Mouse (Mus musculus) right cerebral cortex, postnatal 4 days (tissue): Measurements from ENCODE around the gene Gfra1.

Experiments
- DNase-seq: peaks from one replicate; pipeline ENCODE4 v3.0.0-alpha.2; 2022

The Gfra1 gene

DNA sequence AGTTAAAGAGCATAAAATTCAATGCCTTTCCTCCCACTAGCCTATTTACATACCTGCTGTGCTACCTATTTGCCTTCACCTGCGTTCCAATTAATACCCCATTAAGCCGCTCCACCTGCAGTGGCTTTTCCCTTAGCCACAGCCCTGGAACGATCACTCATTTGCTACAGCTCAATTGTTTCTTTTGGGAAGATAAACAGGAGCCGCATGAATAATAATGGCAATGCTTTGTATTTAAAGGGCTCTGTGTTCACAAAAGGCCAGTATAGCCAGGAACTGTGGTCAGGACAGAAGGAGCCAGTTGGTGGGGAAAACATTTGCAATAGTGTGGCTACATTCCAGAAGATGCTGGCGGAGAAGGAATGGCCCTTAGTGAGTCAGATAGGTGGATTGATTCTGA, 141.1 kb downstream of the Gfra1 start:
- DNase-seq: no peak

DNA sequence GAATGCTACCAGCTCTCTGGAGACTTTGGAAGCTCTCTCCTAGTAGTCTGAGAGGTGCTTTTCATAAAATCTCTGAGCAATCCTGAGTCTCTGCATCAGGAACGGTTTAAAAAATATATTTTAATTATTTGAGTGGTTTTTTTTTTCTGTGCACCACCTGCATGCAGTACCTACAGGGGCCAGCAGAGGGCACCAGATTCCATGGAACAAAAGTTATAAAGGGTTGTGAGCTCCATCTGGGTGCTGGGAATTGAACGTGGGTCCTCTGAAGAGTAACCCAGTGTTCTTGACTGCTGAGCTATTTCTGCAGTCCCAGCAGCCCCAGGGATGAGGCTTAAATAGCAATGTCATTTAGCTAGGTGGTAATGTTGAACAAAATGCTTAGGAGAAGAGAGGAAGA, 141.9 kb downstream of the Gfra1 start:
- DNase-seq: no peak

DNA sequence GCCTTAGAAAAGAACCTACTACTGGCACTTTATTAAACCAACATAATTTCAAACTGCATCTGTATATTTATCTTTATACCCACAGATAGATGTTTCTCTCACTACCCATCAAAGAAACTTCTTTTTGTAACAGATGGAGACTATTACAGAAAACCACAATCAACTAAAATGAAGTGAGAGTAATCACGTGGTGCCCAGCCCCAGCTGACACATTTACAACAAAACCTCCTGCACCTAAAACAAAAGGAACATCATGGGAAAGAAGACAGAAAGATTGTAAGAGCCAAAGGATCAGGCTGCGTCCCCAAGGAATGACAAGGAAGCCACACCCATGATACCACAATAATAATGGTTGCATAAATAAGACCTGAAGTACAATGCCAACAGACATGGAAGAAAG, 143.2 kb downstream of the Gfra1 start:
- no peak for DNase-seq

DNA sequence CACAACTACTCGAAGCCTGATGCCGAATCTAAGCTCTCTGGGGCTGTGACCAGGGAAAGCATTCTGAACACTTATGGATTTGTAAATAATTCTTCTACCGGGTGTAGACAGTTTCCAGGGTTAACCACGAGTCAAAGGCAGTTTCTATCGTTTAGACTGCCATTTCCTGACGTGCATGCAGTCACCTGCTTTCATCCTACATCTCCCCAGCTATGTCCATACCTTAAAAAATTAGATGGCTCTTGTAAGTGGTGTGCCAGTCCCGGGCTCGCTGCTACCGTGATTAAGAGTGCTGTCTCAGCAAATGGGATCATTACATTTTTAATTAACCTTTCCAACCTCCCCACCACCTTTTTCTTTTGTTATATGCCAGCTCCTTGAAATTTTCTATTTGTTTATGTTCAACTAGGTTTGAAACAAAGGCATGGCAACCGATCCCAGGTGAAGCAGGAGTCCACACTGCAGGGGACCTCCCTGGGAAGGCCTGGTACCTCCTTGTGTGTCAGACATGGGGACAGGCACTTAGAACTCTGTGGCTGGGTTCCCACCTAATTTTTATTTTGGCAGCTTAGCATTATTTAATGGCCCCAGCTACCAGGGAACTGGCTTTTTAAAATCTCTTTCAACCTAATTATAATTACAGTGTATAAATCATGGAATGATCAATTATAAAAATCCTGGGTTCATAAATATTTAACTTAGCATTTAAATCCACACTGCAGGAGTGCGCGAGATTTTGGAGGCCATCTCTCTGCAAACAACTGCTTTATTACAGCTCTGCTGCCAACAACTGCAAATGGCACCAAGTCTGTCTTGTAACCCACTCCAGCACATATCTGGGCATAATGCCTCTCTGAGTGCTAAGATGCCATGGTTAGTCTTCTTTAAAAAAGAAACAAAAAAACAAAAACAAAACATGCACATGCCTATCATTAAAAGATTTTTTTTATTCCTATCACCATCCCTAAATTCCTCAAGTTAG, 145.1 kb downstream of the Gfra1 start:
- DNase-seq: no peak

DNA sequence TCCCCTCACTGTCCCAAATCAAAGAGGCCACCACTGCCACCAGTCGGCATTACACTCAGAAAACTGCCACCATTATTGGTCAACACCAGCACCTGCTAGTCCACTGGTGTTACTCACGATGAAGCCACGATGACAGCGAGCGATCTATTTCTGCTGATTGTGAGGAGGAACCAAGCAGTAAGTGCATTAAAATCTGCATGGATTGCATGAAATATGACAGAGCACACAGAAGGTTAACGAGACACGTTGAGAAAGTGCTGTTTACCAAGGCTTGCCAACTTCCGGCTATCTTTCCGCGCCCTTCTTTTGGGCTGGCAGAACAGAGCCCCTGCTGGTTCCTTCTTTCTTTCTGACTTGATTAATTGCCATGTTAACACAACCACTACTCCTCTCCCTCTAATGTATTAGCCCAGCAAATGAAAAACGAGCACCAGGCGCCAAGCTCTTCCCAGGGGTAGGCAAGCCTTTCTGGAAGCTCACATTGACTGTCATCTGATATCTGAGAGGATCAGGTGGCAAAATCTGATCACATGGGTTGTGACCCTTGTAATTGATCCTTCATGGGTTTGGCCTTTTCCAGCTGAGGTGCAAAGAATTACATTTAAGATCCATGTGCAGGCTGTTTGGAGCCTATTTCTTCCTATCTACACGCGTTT, 146.0 kb downstream of the Gfra1 start:
- no peak for DNase-seq

DNA sequence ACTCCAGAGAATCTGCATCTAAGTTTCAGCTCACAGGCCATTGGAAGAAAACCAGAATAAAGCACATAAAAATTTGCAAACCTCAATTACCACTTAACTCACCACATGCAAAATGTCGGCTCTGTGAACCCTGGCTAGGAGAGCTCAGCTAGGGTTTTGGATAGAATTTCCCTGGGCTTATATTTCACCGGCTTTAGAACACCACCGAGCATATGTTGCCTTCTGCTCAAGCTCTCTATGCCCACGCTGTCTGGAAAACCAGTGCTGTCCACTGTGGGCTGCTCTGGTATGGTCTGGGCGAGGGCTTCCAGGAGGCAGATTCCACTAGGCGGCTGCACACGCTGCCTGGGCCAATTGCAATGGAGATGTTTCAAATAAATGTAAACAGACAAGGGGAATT, 154.6 kb downstream of the Gfra1 start:
- DNase-seq: no peak

DNA sequence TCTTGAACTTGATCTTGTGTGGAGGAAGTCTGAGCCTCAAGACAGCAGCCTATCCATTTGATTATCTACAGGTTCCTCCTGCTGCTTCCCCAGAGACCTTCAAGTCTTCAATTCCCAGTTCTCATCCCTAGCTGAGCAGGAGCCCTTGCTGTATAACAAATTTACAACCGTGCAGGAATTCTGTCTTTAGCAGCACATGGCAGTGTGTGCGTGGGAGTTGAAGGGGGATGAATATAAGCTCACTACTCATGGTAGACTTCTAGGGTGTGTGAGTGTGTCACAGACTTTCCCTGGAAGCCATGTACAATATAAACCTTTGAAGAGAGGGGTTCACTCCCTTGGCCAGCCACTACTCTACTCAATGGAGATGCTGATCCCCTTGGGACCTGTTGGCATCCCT, 157.8 kb downstream of the Gfra1 start:
- DNase-seq: no peak

DNA sequence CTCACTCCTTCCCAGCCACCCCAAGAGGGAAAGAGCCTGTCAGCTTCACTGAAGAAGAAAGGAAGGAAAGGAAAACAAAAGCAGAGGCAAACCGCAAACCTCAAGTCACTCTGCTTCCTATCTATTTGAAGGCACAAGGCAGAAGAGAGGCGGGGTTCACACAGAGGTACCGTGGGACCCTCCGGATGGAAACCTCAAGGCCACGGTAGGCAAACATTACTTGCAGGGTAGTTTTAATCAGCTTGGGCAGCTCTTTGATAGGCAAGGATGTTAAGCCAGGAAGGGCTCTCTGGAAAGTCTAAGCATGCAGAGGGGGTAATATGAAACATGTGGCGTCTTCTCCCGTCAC, 158.9 kb downstream of the Gfra1 start:
- no peak for DNase-seq

DNA sequence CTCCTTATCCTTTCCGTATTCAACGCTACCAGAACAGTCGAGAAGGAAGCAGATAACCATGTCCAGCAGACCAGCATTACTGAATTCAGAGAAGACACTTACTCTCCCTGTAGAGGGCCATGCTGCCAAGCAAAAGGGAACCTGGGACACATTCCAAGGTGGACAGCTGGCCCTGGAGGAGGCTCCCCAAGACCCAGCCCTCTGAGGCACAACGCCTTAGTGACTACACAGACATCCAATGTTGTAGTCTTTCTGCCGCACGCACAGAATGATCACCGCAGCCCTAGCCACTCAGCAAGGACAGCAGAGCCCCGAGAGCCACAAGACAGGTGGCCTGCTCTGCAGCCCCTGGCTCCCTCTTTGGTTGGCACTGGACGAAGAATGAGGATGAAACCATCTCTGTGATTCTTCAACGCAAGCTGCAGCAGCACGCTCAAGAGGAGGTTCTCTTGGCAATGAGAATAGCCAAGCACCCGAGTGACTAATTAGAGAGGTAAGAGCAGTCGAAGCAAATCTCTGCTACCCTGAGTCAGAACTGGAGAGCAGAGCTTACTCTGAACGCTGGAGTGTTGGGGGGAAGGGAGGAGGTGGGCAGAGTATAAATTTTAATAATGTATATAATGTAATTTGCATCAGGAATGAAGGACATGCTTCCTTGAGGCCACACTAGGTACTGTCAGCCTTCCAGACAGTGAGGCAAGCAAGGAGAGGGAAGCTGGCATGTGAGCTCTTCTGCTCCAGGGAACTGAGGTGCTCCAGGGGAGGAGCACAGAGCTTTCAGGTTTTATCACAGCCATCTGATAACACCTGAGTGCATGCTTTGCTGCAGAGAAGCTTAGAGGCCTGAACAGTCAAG, 159.5 kb downstream of the Gfra1 start:
- DNase-seq: no peak

DNA sequence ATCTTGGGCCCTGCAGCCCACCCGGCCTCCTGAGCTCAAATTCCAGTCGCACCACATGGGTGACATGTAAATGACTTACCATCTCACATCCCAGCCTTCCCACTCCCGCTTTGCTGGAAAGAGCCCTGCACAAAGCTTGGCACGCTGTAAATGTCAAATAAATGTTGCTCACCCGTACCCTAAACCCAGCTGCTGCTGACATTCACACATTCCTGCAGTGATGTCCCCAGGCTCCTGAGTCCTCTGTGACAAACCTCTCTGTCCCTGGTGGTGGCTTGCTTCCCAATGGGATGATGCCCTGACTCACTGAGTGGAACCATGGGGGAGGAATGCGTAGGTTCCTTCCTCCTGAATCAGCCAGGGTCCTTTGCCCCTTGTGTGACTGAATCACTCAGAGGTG, 167.6 kb downstream of the Gfra1 start:
- no peak for DNase-seq

DNA sequence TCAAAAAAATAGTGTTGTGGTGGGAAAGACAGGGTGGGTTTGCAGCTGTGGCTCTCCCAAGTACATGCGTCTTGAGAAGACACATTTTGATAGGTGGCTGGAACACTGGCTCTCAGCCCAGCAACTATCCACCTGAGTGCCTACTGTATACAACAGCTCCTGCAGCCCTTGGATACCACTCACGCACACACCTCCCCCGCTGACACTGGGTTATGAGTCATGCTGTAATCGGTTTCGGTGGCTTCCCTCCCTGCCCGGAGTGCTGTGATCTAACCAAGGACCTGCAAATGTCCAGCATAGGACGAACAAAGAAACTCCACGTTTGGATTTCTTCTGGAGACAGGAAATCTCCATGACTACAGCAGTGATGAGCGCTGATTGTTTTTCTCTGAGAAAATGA, 180.4 kb downstream of the Gfra1 start:
- DNase-seq: no peak

DNA sequence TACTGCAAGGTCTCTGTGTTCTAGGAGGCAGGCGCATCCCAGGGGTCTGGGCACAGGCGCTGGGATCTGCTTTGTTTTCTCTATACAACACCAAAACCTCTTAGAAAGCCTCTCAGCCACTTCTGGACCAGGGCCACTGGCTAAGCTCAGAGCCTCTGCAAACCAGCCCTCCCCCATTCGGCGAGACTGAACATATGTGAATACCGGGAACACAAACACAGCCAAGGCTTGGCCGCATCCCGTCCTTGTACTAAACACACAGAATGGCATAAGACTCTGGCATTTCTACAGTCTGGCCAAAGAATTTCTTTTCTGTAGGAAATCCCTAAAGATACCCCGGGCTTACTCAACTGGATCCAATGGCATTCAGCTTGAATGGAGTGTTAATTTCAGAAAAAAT, 183.9 kb downstream of the Gfra1 start:
- DNase-seq: peak; percentile 30

DNA sequence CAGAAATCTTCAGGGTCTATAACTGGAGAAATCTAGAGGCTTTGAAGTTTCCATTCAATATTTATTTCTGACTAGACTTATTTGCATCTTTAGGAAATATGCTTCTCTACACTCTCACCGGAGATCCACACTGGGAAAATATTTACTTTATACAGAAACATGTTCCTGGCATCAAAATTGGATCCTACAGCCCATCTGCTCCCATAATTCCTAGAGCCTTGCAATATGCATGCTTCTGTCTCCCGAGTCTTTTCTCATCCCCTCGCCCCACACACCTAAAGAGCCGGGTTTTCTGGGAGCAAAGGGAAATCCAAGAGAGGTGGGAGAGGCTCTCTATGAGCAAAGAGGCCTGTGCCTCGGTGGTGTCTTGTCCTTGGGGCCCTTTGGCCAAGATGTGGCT, 184.9 kb downstream of the Gfra1 start:
- DNase-seq: no peak

DNA sequence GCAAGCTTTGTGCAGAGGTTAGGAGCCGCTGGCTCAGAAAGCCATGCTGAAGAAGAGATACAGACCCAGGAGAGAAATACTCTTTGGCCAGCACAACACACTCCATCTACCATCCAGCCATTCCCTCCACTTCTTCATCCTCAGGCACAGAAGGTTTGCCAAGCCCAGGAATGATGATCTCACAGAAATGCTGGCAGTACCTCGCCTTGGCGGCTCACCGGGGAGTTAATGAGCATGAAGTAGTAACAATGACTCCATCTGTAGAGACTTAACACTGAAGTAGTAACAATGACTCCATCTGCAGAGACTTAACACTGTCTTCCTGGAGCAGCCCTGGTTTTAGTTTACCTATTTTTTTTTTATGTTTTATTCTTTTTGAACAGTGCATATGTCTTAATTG, 187.2 kb downstream of the Gfra1 start:
- no peak for DNase-seq

DNA sequence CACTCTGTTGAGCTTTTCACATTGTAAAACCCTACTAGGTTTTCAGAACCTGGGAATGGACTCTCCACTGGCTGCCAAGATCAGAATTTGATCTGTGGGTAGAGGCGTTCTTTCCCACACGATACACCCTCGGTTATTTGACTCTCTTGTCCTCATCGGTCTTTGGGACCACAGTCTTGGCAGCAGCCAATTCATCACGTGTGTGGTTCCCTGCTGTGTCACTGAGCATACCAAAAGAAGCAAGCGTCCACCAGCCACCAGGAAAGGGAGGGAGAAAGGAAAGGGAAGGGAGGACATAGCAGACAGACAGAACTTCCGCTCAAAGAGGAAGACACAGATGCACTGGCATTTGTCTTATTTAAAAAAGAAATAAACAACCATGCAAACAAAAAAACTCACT, 189.1 kb downstream of the Gfra1 start:
- no peak for DNase-seq

DNA sequence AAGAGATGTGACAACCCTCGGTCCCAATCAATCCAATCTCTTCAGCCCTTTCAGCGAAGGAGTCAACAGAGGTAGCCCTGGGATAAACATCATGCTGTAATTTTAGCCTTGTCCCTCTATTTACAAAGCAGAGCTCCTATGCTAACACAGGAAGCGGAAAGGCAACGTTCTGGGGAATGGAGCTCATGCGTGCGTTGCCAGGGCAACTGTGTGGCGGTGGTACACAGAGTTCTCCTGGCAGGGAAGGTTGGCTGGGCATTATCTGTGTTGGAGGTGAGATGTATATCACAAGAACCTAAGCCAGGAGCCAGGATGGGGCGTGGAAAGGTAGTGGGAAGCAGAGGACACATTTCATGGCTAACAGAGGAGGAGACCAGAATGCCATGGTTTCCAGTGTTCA, 194.8 kb downstream of the Gfra1 start:
- peak; percentile 26 for DNase-seq

DNA sequence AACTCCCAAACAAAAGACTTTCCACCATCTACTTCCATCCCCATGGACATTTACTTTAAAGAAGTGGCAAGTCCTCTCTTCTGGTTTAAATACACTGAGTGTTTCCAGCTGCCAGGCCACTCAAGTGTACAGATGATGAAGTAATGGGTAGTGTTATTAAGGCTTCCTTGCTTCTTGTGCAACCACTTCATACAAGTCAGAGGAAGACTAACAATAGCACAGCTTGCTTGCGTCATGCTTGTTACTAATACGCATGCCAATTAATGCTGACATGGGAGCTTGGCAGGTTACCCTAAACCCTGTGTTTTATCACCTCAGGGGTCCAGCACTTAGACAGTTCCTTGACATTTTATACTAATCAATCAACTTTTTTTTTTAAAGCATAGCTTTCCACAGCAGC, 196.5 kb downstream of the Gfra1 start:
- no peak for DNase-seq

DNA sequence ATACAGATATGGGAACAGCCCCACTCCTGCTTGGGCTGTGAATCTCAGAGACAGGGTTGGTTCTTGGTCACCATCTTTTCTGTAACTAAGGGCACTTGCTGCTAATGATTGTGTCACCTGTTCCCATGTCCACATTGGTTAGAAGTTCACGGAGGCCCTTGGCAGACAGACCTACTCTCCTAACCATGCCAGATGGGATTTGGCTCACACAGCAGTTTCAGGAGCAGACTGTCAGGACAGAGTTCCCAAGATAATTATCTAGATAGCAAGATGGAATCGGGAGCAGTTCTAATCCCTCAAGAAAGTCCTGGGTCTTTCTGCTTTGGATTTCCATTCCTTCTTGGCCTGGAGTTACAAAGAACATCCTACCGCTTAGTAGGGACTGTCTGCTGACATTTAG, 199.2 kb downstream of the Gfra1 start:
- DNase-seq: no peak

DNA sequence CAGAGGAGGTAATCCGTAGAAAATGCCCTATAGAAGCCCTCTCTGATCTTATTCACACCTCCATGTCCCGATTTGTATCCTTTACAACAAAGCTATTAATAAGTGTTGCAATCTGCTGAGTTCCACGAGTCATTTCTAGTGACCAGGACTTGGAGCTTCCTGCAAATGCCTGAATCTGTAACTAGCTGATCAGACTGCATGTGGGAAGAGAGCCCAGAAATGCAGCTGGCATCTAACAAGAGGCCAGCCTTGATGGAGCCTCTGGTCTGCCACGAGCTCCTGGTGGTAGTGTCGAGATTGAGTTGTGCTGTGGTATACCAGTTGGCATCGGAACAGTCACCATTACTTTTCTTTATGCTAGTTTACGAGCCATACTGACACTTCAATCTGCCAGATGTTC, 200.3 kb downstream of the Gfra1 start:
- no peak for DNase-seq

DNA sequence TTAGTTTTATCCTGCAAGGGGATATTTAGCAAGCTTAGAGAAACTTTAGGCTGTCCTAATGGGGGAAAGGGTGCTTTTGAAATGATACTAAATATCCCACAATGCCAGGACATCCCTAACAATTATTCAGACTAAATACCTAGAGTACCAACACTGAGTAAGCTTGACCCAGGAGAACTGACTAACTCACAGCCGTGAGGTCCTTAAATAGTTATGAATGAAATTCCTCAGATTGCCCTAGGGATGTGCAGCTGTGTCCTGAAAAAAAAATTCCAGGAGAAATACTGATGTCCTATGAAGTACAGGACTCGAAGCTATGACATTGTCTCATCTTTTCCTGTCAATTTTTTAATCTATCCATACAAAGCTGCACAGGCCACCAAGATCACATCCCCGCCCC, 201.5 kb downstream of the Gfra1 start:
- no peak for DNase-seq

DNA sequence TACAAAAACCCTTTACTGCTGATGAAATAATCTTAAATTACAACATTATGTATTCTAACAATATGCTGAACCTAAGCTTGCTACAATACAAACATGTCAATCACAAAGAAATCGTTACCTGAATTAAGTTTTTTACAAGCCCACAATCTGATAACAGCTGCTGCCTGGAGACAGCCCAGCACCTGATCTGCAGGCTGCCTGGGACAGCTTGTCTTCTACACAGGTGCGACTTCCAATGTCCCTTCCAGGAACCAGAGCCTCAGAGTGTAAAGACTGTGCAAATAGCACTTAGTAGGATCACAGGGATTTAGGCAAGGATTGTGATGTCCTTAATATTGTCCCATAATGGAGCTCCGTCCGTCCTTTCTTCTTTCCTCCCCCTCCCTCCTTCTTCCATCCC, 204.0 kb downstream of the Gfra1 start:
- DNase-seq: no peak

DNA sequence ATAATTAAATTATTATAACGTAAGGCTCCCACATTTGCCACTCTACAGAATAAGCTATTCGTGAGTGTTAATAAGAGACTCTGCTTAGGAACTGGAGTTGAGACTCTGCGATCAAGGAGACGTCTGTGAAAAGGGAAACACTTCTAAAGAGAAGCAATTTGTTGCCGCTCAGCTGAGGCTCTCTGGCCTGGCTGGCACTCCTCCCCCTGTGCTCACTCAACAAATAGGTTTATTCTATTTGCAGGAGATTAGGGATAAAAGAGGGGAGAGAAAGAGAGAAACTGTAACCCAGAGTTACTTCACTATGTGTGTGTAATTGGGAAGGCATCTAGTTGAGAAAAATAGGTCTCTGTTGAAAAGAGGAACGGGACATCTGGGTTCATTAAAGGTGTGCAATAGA, 204.6 kb downstream of the Gfra1 start:
- DNase-seq: no peak

DNA sequence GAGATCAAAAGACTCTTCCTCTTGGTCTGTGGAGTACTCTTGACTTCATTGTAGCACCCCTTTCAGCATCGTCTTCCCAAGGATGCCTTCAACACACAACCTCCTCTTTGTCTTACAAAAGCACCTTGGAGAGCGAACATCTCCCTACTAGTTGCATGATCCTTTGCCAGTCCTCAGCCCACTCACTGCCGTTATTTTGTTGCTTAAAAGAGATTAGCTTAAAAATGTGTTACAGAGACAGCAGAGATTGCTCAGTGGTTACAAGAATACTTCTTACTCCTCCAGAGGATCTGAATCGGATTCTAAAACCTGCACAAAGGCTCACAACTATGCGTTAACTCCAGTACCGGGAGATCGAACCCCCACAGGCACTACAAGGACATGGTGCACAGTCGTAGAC, 205.5 kb downstream of the Gfra1 start:
- DNase-seq: no peak

DNA sequence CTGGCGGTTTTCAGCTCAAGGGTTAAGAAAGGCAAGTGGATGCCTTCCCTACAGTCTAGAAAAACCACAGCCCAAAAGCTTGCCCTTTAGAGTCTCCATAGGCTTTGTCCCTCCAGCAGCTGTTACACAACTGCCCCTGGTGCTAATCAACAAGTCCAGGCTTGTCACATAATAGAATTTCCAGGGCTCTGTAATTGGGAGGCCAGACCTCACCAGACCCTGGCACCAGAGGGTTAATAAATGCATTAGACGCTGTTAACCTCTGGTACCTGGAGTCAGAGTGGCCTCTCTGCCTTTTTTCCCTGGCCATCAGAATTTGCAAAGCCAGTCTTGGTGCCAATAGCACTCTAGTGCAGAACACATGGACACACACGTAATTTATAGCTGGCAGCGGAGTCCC, 211.6 kb downstream of the Gfra1 start:
- no peak for DNase-seq
